Mouse (Mus musculus) gastrocnemius, postnatal 25 days (tissue): Measurements from ENCODE around the gene Scd4. TPM values are rescaled to one million over a fixed set of nuclear protein-coding genes. Genes with fewer than 3 reads are reported as not detected.
"Not testable (repeated sequence)": the region's sequence is repeated elsewhere in the genome, so short reads cannot be mapped to it uniquely, and the experiment has no call there.

Experiments used
- DNase-seq: peaks from one replicate; pipeline ENCODE4 v3.0.0; 2022
- total RNA-seq, 2 experiments: library from RNA; stranded (reverse); gene quantifications; 1 replicate in 1 of 2; 2 replicates in 1 of 2; pipeline ENCODE4 v1.2.3; 2021

The Scd4 gene
- total RNA-seq, 2 experiments from 2014 or later = 0.15 to 0.16 TPM

DNA sequence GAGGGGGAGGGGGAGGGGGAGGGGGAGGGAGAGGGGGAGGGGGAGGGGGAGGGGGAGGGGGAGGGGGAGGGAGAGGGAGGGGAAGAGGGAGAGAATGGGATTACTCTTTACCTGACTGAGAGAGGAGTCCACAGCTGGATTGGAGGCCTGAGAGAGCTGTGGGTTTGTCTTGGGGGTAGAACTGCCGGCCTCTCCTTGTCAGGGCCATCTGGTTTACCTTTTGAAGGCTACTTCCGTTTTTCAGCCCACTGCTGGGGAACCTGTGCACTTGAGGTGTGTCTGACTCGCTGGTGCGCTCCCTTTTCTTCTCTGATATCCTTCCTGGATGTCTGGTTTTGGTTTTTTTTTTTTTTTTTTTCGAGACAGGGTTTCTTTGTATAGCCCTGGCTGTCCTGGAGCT is 15.5 kb upstream of the Scd4 start:
- DNase-seq = no peak

DNA sequence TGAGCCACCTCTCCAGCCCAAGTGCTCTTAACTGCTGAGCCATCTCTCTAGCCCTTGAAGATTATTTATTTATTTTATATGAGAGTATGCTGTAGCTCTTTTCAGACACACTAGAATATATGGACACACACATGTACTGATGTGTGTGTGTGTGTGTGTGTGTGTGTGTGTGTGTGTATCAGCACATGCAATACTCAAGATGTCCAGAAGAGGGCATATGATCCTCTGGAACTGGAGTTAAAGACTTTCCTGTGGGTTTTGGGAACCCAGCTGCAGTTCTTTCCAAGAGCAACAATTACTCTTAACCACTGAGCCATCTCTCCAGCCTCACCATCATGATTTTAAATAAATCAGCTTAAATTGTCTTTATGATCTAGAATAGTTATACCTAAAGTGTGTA is 14.3 kb upstream of the Scd4 start:
- no peak for DNase-seq

DNA sequence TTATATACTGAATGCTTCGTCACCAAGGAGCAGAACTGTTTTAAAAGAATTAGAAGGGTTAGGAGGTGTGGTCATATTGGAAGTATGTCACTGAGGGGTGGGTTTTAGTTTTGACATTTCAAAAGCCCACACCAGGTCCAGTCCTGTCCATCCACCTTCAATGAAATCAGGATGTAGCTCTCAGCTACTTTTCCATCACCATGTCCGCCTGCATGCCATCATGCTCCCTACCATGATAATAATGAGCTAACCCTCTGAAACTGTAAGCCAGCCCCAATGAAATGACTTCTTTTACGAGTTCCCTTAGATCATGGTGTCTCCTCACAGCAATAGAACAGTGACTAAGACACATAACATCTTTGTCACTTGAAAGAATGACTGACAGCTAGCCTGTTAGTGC is 12.6 kb upstream of the Scd4 start:
- no peak for DNase-seq

DNA sequence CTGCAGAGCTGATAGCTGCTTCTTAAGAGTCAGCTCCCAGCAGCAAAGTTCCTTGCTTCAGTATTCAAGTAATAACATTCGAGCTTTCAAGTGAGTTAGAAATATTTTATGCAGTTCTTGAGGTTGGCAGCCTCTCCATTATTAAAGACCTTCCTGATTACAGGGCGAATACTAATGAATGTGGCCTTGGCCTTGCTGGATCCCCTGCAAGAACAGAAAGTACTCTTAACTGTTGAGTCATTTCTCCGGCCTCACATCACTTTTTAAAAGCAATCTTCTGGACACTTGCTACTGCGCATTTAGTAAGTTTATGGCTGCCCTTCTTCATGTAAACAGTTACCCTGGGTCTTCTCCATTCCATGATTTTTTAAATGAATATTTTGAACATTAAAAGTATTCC is 11.7 kb upstream of the Scd4 start:
- no peak for DNase-seq

DNA sequence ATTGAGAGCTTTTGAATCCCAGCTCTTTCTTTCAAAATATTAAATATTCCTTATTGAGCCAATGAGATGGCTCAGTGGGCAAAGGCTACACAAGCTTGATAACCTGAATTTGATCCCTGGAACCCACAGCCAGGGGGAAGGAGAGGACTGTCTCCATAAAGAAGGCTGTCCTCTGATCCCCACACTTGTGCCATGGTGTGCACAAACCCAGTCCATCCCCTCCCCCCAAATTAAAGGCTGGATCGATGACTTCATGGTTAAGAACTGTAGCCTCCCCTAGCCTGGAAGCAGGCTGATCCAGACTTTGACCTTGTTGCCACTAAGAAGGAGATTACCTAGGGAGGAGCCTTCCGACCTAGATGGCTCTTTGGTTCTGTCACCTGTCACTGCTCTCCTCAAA is 11.3 kb upstream of the Scd4 start:
- no peak for DNase-seq

DNA sequence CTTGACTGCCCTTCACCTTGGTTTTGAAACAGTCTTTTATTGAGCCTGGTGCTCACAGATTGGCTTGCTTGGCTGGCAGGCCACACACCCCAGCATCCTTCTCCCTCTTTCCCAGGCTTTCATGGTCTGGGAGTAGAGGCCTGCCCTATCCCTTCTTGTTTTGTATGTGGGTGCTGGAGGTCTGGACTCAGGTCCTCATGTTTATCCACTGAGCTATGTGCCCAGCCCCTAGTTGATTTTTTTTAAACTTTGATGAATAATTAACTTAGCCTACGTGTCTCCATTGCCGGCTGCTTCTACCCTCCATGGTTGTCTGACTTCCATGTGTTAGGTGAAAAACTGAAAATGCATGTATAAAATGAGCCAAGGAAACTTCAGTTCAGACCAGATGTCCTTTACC is 3.3 kb upstream of the Scd4 start:
- no peak for DNase-seq

DNA sequence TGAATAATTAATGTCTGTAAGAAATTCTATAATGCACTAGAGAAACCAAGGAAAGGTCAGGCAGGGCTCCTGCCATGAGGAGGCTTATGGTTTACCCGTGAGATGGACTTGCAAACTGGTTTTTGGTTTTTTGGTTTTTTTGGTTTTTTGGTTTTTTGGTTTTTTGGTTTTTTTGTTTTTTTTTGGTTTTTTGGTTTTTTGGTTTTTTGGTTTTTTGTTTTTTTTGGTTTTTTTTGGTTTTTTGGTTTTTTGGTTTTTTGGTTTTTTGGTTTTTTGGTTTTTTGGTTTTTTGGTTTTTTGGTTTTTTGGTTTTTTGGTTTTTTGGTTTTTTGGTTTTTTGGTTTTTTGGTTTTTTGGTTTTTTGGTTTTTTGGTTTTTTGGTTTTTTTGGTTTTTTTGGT is 1.8 kb upstream of the Scd4 start:
- not testable (repeated sequence) for DNase-seq

DNA sequence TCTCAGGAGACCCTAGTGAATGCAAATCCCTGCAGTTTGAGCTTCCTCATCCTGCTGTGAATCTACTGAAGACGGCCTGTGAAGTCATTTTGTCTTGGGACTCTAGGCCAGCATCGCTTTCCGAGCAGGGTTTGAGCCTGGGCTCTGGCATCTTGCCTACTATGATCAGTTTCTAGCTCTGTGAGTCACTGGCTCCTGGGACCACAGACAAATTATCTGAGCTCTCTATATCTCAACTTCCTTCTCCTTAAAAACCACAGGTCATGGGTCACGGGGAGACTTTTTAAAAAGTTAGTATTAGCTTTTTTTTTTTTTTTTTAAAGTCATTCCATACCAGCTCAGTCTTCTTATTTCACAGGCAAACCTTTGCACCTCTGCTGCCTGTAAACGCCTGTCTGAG is 981 bp upstream of the Scd4 start:
- no peak for DNase-seq

DNA sequence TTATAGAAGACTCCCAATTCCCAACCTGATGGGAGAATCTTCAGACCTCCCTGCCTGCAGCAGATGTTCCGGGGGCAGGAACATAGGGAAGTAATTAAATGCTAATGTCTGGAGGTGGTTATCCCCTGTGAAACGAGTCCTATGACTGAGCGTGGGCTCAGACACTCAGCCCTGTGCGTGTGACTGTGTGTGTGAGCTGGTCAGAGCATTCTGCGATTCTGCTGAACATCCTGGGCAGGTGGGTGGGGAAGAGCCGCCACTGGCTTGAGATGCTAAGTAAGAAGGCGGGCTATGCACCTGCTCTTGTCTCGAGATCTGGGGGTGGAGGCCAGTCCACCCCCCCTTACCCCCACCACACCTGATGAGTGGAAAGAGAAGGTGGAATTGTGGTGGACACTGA is 566 bp upstream of the Scd4 start:
- DNase-seq = no peak

DNA sequence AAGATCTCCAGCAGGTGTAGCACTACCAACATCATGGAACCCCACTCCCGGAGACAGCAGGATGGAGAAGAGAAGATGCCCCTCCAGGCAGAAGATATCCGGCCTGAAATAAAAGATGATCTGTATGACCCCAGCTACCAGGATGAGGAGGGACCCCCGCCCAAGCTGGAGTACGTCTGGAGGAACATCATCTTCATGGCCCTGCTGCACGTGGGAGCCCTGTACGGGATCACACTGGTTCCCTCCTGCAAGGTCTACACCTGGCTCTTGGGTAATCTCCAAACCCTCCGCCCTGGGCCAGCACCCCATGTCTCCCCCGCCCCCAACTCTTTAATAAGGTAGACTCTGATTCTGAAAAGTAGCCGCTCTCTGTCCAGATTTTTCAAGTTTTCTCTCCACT is 1.1 kb downstream of the Scd4 start:
- DNase-seq = no peak

DNA sequence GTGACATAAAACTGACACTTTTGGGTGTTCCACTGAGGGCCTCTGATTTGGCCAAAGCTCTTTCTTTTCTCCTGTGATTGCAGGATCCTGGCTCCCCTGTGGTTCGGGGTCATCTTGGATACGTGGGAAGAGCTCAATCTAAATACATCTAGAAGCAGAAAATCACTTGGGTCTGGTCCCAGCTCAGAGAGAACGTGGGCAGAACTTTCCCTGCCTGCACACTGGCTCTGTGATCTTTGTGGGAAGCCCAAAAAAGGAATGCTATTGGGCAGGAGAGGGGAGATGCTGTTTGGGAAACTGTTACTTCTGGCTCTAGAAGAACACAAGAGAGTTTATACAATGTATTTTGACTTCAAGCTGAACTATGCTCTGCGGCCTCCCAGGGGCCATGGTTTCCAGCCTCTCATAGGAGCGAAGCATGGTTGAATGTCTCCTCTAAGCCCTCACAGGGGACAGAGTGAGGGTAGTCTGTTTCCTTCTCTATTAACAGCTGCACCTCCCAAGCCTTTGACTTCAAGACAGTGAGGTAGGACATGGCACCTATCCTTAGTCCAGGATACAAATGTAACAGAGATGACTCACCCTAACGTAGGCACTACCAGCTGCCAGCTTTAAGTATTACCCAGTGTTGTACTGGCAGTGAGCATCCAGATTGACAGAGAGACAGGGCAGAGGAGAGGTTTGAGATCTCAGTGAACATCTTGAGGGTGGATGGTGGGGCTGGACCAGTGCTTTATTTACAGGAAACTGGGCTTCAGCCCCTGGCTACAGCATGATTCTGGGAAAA is 3.2 kb downstream of the Scd4 start:
- DNase-seq = no peak

DNA sequence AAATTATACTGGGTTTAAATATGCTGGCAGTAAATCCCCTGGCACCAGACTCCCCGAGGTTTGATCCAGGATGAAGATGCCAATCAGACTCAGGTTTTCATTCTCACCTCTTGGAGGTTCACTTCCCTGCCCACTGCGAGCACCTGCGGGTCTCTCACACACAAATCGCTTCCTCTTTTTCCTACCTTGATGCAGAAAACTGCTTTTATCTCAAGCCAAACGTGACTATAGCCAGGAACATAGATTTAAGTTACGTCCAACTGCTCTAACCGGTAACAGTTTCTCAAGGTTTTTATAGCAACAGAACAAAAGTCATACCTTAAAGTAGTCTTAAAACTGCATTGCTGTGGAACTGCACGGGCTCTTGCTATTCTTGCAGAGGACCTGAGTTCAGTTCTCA is 16.8 kb downstream of the Scd4 start:
- no peak for DNase-seq

DNA sequence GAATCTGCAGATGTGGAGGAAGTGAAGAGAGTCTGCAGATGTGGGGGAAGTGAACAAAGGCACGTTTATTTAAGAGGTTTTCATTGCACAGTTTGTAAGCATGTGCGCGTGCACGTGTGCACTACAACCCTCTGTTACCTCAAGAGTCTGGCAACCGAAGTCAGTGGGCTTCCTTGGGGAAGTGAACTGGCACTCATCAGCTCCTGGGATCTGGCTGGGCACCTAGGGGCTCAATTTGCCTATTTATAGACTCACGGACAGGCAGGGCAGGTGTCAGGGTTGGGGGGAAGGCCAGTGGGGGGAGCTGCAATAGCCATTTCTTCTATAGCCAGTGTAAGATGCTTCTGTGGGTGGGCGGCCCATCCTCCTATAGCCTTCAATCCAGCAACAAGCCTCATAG is 18.9 kb downstream of the Scd4 start:
- DNase-seq = no peak

DNA sequence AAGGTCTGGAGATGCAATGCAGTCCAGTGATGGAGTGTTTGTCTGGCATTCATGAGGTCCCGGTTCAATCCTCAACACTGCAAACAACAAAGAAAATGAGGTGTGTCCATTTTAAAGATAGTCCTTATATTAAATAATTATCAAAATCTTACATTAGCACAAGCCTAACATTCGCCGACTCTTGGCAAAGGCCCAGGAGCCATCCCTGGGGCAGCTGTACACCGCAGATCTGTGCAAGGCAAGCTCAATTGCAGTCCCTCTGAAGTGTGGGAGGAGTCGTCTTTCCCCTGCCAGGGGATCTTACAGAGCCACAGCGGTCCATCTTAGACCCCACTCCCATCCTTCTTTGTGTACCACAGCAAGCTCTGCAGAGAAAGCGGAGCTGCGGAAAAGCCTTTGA is 25.8 kb downstream of the Scd4 start:
- DNase-seq = no peak

DNA sequence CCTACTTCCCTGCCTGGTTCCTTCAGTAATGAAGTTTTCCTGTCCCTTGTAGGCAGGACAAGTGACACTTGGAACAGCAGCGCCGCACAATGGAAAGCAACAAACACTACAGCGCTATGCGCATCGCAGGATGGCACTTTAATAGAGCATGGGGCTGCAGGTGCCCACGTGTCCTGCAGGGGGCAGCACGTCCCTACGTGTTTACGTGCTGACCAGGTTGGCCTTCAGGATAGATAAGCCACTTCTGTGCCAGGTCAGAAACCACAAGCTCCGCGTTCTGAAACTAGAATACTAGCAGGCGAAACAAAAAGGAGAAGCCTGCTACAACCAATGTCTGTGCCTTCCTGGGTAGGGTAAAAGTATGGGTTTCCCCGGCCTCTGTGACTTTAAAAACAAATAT is 30.6 kb downstream of the Scd4 start:
- DNase-seq = peak; percentile 28

DNA sequence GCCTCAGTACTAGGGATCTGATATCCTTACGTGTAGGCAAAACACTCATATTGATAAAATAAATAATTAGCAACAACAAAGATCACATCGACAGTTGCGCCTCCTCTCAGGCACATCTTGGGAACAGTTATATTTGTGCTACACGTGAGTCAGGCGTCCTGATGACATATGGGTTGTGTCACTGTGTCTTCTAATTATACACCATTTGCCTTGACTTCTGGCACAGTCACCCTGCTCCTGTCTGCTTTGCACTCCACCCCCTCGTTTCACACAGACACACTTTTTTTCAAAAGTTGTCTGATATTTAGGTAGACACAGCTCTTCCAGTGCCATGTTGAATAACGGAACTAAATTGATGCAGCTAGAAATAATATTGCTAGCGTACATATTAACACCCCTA is 31.1 kb downstream of the Scd4 start:
- no peak for DNase-seq

DNA sequence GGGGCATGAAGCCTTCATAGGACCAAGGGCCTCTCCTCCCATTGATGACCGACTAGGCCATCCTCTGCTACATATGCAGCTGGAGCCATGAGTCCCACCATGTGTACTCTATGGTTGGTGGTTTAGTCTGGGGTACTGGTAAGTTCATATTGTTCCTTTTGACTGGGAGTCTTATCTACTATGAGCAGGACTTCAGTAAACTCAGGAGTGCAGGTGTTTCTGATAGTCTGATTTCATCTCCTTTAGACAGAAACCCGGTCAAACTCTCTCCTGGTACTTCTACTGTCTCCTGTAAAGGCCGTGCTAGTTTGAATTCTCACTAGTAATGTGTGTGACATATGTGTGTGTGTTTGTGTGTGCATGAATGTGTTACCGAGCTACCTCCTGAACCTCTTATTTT is 32.8 kb downstream of the Scd4 start:
- DNase-seq = no peak

DNA sequence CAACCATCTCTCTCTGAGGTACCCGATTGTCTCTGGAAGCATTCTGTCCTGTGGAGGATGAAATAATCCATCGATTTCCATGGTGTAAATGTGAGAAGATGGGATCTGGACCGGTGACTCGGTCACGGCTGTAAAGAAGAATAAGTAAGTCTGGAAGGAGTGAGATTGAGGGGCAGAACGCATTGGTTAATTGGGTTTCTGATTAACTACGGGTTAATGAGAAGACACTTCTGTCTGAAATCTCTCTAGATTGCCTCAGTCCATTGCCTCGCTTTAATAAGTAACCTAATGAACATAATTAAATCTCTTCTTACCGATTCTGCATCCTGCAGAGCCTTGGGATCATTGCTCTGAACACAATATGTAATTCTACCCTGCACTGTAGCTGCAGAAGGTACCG is 34.2 kb downstream of the Scd4 start:
- not testable (repeated sequence) for DNase-seq

DNA sequence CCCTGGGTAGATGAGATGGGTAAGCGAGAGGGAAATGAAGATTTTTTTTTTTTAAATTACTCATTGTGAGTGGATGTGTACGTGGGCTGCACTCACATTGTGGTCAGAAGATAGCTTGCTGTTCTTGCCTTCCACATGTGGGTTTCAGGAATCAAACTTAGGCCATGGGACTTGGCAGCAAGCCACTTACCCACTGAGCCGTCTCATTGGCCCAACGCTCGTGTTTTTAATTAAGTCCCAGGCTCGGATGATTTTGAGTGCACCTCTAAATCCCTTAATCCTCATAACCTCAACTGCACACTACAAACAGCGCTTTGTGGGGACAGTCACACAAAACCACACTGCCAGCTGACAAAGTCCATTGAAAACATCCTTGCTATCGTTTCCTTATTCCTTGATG is 36.5 kb downstream of the Scd4 start:
- DNase-seq = no peak

DNA sequence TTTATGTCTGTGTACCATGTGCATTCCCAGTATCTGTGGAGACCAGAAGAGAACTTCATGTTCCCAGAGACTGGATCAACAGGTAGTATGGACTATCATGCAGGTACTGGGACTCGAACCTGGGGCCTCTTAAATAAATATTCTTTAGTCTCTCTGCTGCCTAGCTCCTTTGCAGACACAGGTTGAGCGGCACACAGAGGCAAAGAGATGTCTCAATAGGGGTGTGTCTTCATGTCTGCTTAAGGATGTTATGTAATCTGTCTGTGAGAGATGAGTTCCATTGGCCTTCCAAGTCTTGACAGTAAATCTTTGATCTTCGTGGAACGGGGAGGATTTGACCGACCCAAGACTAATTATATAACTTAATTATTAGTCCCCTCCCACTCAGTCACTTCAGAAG is 37.3 kb downstream of the Scd4 start:
- no peak for DNase-seq

DNA sequence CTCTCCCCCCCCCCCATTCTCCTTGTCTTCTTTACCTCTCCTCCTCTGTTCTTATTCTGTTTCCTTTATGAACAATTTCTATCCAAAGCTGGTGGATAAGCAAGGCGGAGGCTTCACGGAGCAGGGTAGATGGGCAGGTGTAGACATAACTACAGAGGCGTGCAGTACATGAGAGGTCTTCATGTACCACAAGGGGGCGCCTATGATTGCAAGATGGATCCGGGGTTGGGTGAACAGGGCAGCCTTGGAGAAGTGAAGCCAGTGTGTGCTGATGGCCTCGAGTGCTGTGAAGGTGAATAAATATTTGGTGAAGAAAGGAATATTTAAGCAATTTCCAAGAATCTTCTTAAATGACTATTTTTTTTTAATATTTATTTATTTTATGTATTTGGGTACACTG is 40.1 kb downstream of the Scd4 start:
- DNase-seq = peak; percentile 53

DNA sequence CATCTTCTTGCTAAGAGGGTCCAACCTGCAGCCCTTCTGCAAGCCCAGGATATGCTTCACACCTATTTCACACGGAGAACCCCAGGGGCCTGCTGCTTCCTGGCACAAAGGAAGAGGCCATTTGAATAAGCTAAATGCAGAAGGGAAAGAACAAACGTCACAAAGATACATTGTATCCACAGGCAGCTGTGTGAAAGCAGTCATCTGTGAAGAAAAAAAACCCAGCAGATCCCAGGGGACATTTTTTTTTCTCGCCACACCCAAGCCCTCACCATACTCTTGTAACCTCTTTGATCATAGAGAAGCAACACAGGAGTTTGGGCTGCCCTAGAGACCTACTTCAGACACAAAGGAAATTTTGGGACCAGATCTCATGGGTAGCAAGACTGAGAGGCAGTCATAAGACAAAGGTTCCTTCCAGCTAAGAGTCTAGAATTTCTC is 43.6 kb downstream of the Scd4 start:
- no peak for DNase-seq

DNA sequence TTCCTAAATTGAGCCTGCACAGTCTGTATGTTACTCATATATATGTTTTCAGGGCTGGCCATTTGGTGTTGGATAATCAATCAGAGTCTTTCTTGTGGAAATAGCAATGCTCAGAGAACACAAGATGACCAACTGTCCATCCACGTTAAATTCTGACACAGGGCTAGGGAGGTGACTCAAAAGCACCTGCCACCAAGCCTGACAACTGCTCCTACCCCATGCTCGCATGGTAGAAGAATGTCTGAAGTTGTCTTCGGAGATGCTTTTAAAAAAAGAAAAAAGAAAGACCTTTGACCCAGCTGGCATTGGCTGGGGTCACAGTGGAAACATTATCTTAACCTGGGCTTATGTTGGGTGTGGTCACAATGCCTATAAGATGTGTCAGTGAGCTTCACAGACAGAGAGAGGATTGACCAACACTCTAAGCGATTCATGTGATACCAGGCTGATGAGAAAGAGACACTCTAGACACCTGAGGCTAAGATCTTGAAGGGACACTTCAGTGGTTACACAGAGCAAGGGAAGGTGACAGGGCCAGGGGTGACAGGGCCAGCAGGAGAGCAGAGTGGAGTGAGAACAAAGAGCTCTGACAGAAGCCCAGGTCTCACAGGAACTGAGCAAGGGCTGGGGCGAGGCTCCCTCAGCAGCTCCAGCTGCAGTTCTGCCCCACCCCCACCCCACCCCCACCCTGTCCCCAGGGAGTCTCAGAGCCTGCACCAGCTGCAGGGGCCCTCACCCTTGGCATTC is 44.9 kb downstream of the Scd4 start:
- DNase-seq = no peak

DNA sequence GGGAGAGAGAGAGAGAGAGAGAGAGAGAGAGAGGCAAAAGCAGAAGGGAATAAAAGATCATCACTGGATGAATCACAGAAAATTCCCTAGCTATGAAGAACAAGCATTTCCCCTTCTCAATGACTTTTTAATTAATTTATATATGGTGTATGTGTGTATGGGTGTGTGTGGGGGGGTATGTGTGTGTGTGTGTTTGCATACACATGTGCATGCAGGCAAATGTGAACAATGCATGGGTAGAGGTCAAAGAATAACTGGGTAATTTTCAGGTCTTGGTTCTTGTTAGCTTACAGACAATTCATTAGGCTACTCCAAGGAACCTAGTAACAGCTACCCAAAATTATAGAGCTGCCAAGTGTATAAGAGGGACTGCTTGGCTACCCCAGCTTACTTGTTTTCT is 46.2 kb downstream of the Scd4 start:
- no peak for DNase-seq
